Mouse (Mus musculus) hindbrain, embryonic 16.5 days (tissue): ENCODE results near the gene Tnfrsf13c. TPM values are rescaled to one million over a fixed set of nuclear protein-coding genes. Genes with fewer than 3 reads are reported as not detected.

ENCODE experiments used
- ATAC-seq: fragments of 200-750 bp; cut with Nextera tagmentation; 2 replicates; pipeline ENCODE4 v1.8.0; 2017; ENCODE audit warnings: moderate TSS enrichment, moderate library complexity
- H3K27ac ChIP-seq: fragments of 300-500 bp; sonication (generic); 2 replicates; pipeline ENCODE4 v1.5.1; 2014; ENCODE audit warnings: low read depth, mild to moderate bottlenecking, control low read depth, low read length, moderate library complexity
- H3K27me3 ChIP-seq: fragments of 300-500 bp; sonication (generic); replicated peaks from 2 replicates; pipeline ENCODE4 v1.6.1; 2014; ENCODE audit warnings: low read length; ENCODE audit not compliant: control insufficient read depth, insufficient read depth
- H3K36me3 ChIP-seq: fragments of 300-500 bp; sonication (generic); 2 replicates; pipeline ENCODE4 v1.6.1; 2014; ENCODE audit warnings: mild to moderate bottlenecking, low read length, moderate library complexity, mixed read lengths; ENCODE audit not compliant: control insufficient read depth, insufficient read depth
- H3K4me1 ChIP-seq: fragments of 300-500 bp; sonication (generic); 2 replicates; pipeline ENCODE4 v1.6.1; 2014; ENCODE audit warnings: low read depth, low read length; ENCODE audit not compliant: control insufficient read depth, insufficient read depth
- H3K4me2 ChIP-seq: fragments of 300-500 bp; sonication (generic); 2 replicates; pipeline ENCODE4 v1.6.1; 2014; ENCODE audit warnings: mild to moderate bottlenecking, low read length, control low read depth, moderate library complexity
- H3K4me3 ChIP-seq: fragments of 300-500 bp; sonication (generic); 2 replicates; pipeline ENCODE4 v1.5.1; 2014; ENCODE audit warnings: mild to moderate bottlenecking, low read length, control low read depth, moderate library complexity
- H3K9ac ChIP-seq: fragments of 300-500 bp; sonication (generic); 2 replicates; pipeline ENCODE4 v1.6.1; 2014; ENCODE audit warnings: low read depth, mild to moderate bottlenecking, control low read depth, low read length, moderate library complexity
- H3K9me3 ChIP-seq: fragments of 300-500 bp; sonication (generic); 2 replicates; pipeline ENCODE4 v1.6.1; 2014; ENCODE audit warnings: mild to moderate bottlenecking, low read length, moderate library complexity; ENCODE audit not compliant: control insufficient read depth
- WGBS: fragments of 180-500 bp; shearing (Covaris S2); extraction: QIAGEN DNeasy Blood & Tissue Kit; methylation state at CpG from one replicate; pipeline ENCODE4 v1.1.7; 2014; 5-methylcytosine and 5-hydroxymethylcytosine counted together
- microRNA counts: library from miRNA; unstranded; fragments of <30 nt; microRNA quantifications from one replicate; lab custom pipeline; 2016
- microRNA-seq: library from miRNA; unstranded; fragments of <30 nt; microRNA quantifications from one replicate; pipeline ENCODE4, GENCODE M21; 2017
- polyA plus RNA-seq: library from polyadenylated mRNA; unstranded; fragments of >200 nt; fragmentation: Nextera tagmentation; extraction: Ambion mirVana; gene quantifications from 2 replicates; pipeline ENCODE4 v1.2.1, GENCODE M21; 2015

Gene Tnfrsf13c
- polyA plus RNA-seq, 1 experiment from 2014 or later: 0.10 TPM

- Histone ChIP-seq H3K9me3 (no peaks in the 10 kb centered on the region), H3K4me2 (no peak overlapping the region), H3K9ac (no peak overlapping the region), H3K27me3 (no peaks in the 10 kb centered on the region), H3K36me3 (peaks cover 78% of the 10 kb centered on the region), H3K4me3 (no peak overlapping the region), H3K27ac (no peak overlapping the region), H3K4me1 (no peaks in the 10 kb centered on the region)
- 78% methylated on average over 7 of the region's 7 CpGs for WGBS
- ATAC-seq: no peak
These were observed 40.0 kb downstream of the Tnfrsf13c start for GRCm38 (mm10) chr15:82184183-82184582.

GRCm38 (mm10) chr15:82183596-82183995 lies 40.6 kb downstream of the Tnfrsf13c start:
- no peak overlapping the region for H3K4me3 ChIP-seq
- no peaks in the 10 kb centered on the region for H3K4me1 ChIP-seq
- H3K27ac ChIP-seq: no peak overlapping the region
- H3K36me3 ChIP-seq: peaks cover 80% of the 10 kb centered on the region
- no peaks in the 10 kb centered on the region for H3K27me3 ChIP-seq
- no peak overlapping the region for H3K4me2 ChIP-seq
- ATAC-seq: no peak
- no peaks in the 10 kb centered on the region for H3K9me3 ChIP-seq
- 84% methylated on average over 10 of the region's 10 CpGs for WGBS
- H3K9ac ChIP-seq: no peak overlapping the region

- Histone ChIP-seq H3K4me3 (no peak overlapping the region), H3K27me3 (no peaks in the 10 kb centered on the region), H3K9me3 (no peaks in the 10 kb centered on the region), H3K4me1 (no peaks in the 10 kb centered on the region), H3K9ac (no peak overlapping the region), H3K4me2 (no peak overlapping the region), H3K27ac (no peak overlapping the region), H3K36me3 (peaks cover 85% of the 10 kb centered on the region)
- no peak for ATAC-seq
- 96% methylated on average over 4 of the region's 4 CpGs for WGBS
These were observed 41.9 kb downstream of the Tnfrsf13c start for GRCm38 (mm10) chr15:82182311-82182710.

- Histone ChIP-seq H3K4me2 (no peak overlapping the region), H3K9ac (no peak overlapping the region), H3K4me3 (no peak overlapping the region), H3K27me3 (no peaks in the 10 kb centered on the region), H3K27ac (no peak overlapping the region), H3K4me1 (no peaks in the 10 kb centered on the region), H3K36me3 (peaks cover 83% of the 10 kb centered on the region), H3K9me3 (no peaks in the 10 kb centered on the region)
- no peak for ATAC-seq
- WGBS: 75% methylated on average over 5 of the region's 5 CpGs
These were observed 43.0 kb downstream of the Tnfrsf13c start for GRCm38 (mm10) chr15:82181131-82181530.

GRCm38 (mm10) chr15:82177743-82178290 lies 46.4 kb downstream of the Tnfrsf13c start:
- ATAC-seq: 0 out of 2 replicates have a peak, but pooled peaks have one; percentile 32
- no peak overlapping the region for H3K27ac ChIP-seq

GRCm38 (mm10) chr15:82175091-82175490 lies 49.1 kb downstream of the Tnfrsf13c start:
- Histone ChIP-seq H3K27me3 (no peaks in the 10 kb centered on the region), H3K36me3 (peaks cover 71% of the 10 kb centered on the region), H3K9ac (no peak overlapping the region), H3K4me2 (no peak overlapping the region), H3K27ac (no peak overlapping the region), H3K4me1 (peaks cover 5% of the 10 kb centered on the region), H3K9me3 (no peaks in the 10 kb centered on the region), H3K4me3 (no peak overlapping the region)
- 94% methylated on average over 9 of the region's 9 CpGs for WGBS
- ATAC-seq: no peak

More at GRCm38 (mm10) chr15:82177743-82178290, 46.4 kb downstream of the Tnfrsf13c start:
- Histone ChIP-seq H3K9me3 (no peaks in the 10 kb centered on the region), H3K36me3 (peaks cover 85% of the 10 kb centered on the region), H3K27me3 (no peaks in the 10 kb centered on the region), H3K4me3 (no peak overlapping the region), H3K4me1 (no peaks in the 10 kb centered on the region), H3K4me2 (no peak overlapping the region), H3K9ac (no peak overlapping the region; the same call in 1 of the 2 replicates)
- WGBS: 70% methylated on average over 7 of the region's 7 CpGs

- Histone ChIP-seq H3K9ac (no peak overlapping the region), H3K27ac (0 out of 2 replicates have a peak overlapping the region, but pooled peaks have one; percentile 9), H3K4me1 (peaks cover 8% of the 10 kb centered on the region), H3K9me3 (no peaks in the 10 kb centered on the region), H3K27me3 (no peaks in the 10 kb centered on the region), H3K36me3 (peaks cover 51% of the 10 kb centered on the region), H3K4me2 (no peak overlapping the region), H3K4me3 (no peak overlapping the region)
- WGBS: 74% methylated on average over 8 of the region's 8 CpGs
- ATAC-seq: no peak
These were observed 51.5 kb downstream of the Tnfrsf13c start for GRCm38 (mm10) chr15:82172648-82173047.

MicroRNAs encoded within 50 kb of the gene (microRNA counts, 519-probe panel; counts per million panel counts)
- 2,224 counts per million, percentile 47 among the panel's probes with 10 or more counts for microRNA mmu-miR-33 (lab: Ali Mortazavi, UCI)

Small RNAs within 50 kb of the gene (microRNA-seq; reads per million reads assigned to microRNA genes)
- gene Mir33: 85.0 reads per million, percentile 47 among the genes with 10 or more reads in this experiment

Other genes with a start within 250 kb of the Tnfrsf13c start
- not detected in 2 replicates for gene 1700029P11Rik, start 243.8 kb downstream of the Tnfrsf13c start, polyA plus RNA-seq
- gene Xrcc6, start 236.5 kb downstream of the Tnfrsf13c start, polyA plus RNA-seq: 44.4 and 48.9 TPM in 2 replicates
- 53.7 and 56.1 TPM in 2 replicates for gene Desi1, start 190.5 kb downstream of the Tnfrsf13c start, polyA plus RNA-seq
- gene Snu13, start 176.8 kb downstream of the Tnfrsf13c start, polyA plus RNA-seq: 254 and 268 TPM in 2 replicates
- gene 4930407I10Rik, start 165.2 kb downstream of the Tnfrsf13c start, polyA plus RNA-seq: not detected in 2 replicates
- gene Mei1, start 154.4 kb downstream of the Tnfrsf13c start, polyA plus RNA-seq: 0.06 and 0.11 TPM in 2 replicates
- 10.6 and 11.9 TPM in 2 replicates for gene Ccdc134, start 96.4 kb downstream of the Tnfrsf13c start, polyA plus RNA-seq
- gene Srebf2, start 77.2 kb downstream of the Tnfrsf13c start, polyA plus RNA-seq: 179 and 196 TPM in 2 replicates
- 3.4 and 4.2 TPM in 2 replicates for gene Shisa8, start 11.6 kb downstream of the Tnfrsf13c start, polyA plus RNA-seq
- 20.0 and 24.0 TPM in 2 replicates for gene Cenpm, start 20.4 kb upstream of the Tnfrsf13c start, polyA plus RNA-seq
- 16.7 and 20.3 TPM in 2 replicates for gene 1500009C09Rik, start 28.0 kb upstream of the Tnfrsf13c start, polyA plus RNA-seq
- 321 and 348 TPM in 2 replicates for gene Sept3, start 50.5 kb upstream of the Tnfrsf13c start, polyA plus RNA-seq
- gene Wbp2nl, start 74.6 kb upstream of the Tnfrsf13c start, polyA plus RNA-seq: 0.10 TPM in 1 of 2 replicates, not detected in the other
- gene Naga, start 114.6 kb upstream of the Tnfrsf13c start, polyA plus RNA-seq: 32.8 and 32.9 TPM in 2 replicates
- gene Pheta2, start 114.6 kb upstream of the Tnfrsf13c start, polyA plus RNA-seq: 1.6 and 2.1 TPM in 2 replicates
- 354 and 397 TPM in 2 replicates for gene Smdt1, start 114.6 kb upstream of the Tnfrsf13c start, polyA plus RNA-seq
- 345 and 392 TPM in 2 replicates for gene Ndufa6, start 130.0 kb upstream of the Tnfrsf13c start, polyA plus RNA-seq
- 3.3 TPM in 2 replicates for gene Cyp2d22, start 155.9 kb upstream of the Tnfrsf13c start, polyA plus RNA-seq
- not detected in 2 replicates for gene Cyp2d11, start 169.7 kb upstream of the Tnfrsf13c start, polyA plus RNA-seq
- gene Cyp2d10, start 182.8 kb upstream of the Tnfrsf13c start, polyA plus RNA-seq: not detected in 2 replicates
- not detected in 2 replicates for gene Cyp2d9, start 209.1 kb upstream of the Tnfrsf13c start, polyA plus RNA-seq